In genomic region chr15:42810871-42811490, GRCm38 (mm10) we compare ENCODE assay signal across 20 mouse cellular contexts.
A peak's percentile ranks its signal among the peaks of the same experiment; 100 is the strongest.
DNase-seq lines count a peak whose midpoint lies in the region; ATAC-seq and TF ChIP-seq lines count a peak whose summit lies in the region.
"Had no signal": no experiment of that assay in that cellular context is flagged by ENCODE, and none has a peak within 500 bp of the region (broad histone marks: within the 10 kb centered on the region; RNA-seq: fewer than 3 reads in every experiment).

No protein-coding gene starts in this region.

- DNase-seq in lung, embryonic 14.5 days: peak; percentile 66
- DNase-seq in lung, adult 2 months: no peak
- DNase-seq in lung, postnatal 36 days: no peak
- DNase-seq: adrenal gland, adult 2 months; adrenal gland, postnatal 10 days; adrenal gland, postnatal 25 days; cerebellum, adult 11 months; cerebellum, adult 18-20 months; cerebellum, adult 8-10 months; cerebellum, adult 9-11 months; cerebellum, postnatal 14 days; cerebellum, postnatal 36 days; embryo, embryonic 11 days had no signal

- H3K36me3 ChIP-seq in lung, embryonic 14.5 days (ENCODE audit: insufficient read depth): no peaks in the 10 kb centered on the region
- no peaks in the 10 kb centered on the region for H3K36me3 ChIP-seq in lung, embryonic 16.5 days (ENCODE audit: control insufficient read depth, insufficient read depth, low read length)
- H3K36me3 ChIP-seq: embryonic facial prominence, embryonic 13.5 days; embryonic facial prominence, embryonic 15.5 days; forebrain, embryonic 10.5 days had no signal

- H3K9me3 ChIP-seq in lung, embryonic 14.5 days (ENCODE audit: low read depth, low read length): no peaks in the 10 kb centered on the region
- H3K9me3 ChIP-seq in lung, embryonic 16.5 days (ENCODE audit: control insufficient read depth, low read length): no peaks in the 10 kb centered on the region
- H3K9me3 ChIP-seq: embryonic facial prominence, embryonic 13.5 days; embryonic facial prominence, embryonic 15.5 days; forebrain, embryonic 10.5 days; forebrain, embryonic 13.5 days had no signal

- no peak for TF ChIP-seq POLR2A in lung, adult 2 months (IDR thresholded peaks at IDR 0.05; ENCODE audit: borderline replicate concordance, extremely low read depth, low read depth, low read length)

- H3K9ac ChIP-seq in lung, embryonic 14.5 days: no peak overlapping the region
- H3K9ac ChIP-seq in lung, embryonic 16.5 days (ENCODE audit: low read length): no peak overlapping the region
- H3K9ac ChIP-seq: embryonic facial prominence, embryonic 13.5 days; embryonic facial prominence, embryonic 15.5 days; forebrain, embryonic 13.5 days had no signal

- ATAC-seq in lung, embryonic 14.5 days (ENCODE audit: insufficient read depth): peak; percentile 52; the same call in 1 of the 2 replicates
- ATAC-seq in lung, embryonic 16.5 days (ENCODE audit: low read depth): peak; percentile 72
- ATAC-seq: forebrain, embryonic 13.5 days; forebrain, embryonic 16.5 days had no signal

- H3K4me2 ChIP-seq in lung, embryonic 14.5 days: no peak overlapping the region
- H3K4me2 ChIP-seq in lung, embryonic 16.5 days (ENCODE audit: low read depth, low read length): no peak overlapping the region
- H3K4me2 ChIP-seq: embryonic facial prominence, embryonic 13.5 days; embryonic facial prominence, embryonic 15.5 days; forebrain, embryonic 13.5 days had no signal

- no peak overlapping the region for H3K27ac ChIP-seq in lung, embryonic 14.5 days (ENCODE audit: low read depth)
- H3K27ac ChIP-seq in lung, embryonic 16.5 days (ENCODE audit: low read length): no peak overlapping the region
- H3K27ac ChIP-seq: embryonic facial prominence, embryonic 13.5 days; embryonic facial prominence, embryonic 15.5 days; forebrain, embryonic 10.5 days; forebrain, embryonic 13.5 days had no signal

- TF ChIP-seq CTCF in lung, embryonic 14.5 days (IDR thresholded peaks at IDR 0.05; ENCODE audit: low read depth): no peak
- TF ChIP-seq CTCF in lung, adult 2 months (IDR thresholded peaks at IDR 0.05; ENCODE audit: insufficient read depth, low read length): no peak

- 33% methylated on average over 1 of the region's 1 CpGs for WGBS in lung, embryonic 14.5 days
- 51% methylated on average over 1 of the region's 1 CpGs for WGBS in lung, adult 2 months
- 36% methylated on average over 1 of the region's 1 CpGs for WGBS in lung, embryonic 16.5 days

- no peaks in the 10 kb centered on the region for H3K4me1 ChIP-seq in lung, embryonic 14.5 days (ENCODE audit: insufficient read depth)
- H3K4me1 ChIP-seq in lung, adult 2 months (ENCODE audit: control insufficient read depth, insufficient read depth, low read length): no peaks in the 10 kb centered on the region
- H3K4me1 ChIP-seq in lung, embryonic 16.5 days (replicated peaks; ENCODE audit: control insufficient read depth, insufficient read depth, low read length): no peaks in the 10 kb centered on the region
- H3K4me1 ChIP-seq: embryonic facial prominence, embryonic 13.5 days; embryonic facial prominence, embryonic 15.5 days; forebrain, embryonic 10.5 days; forebrain, embryonic 13.5 days had no signal

- H3K4me3 ChIP-seq in lung, embryonic 14.5 days (ENCODE audit: low read depth, low read length): no peak overlapping the region
- H3K4me3 ChIP-seq in lung, adult 2 months (replicated peaks; ENCODE audit: extremely low read depth, low read depth, low read length): no peak overlapping the region
- H3K4me3 ChIP-seq in lung, embryonic 16.5 days (ENCODE audit: low read length): no peak overlapping the region
- H3K4me3 ChIP-seq: embryonic facial prominence, embryonic 13.5 days; embryonic facial prominence, embryonic 15.5 days; erythroblast, embryonic 14.5 days; forebrain, embryonic 10.5 days; forebrain, embryonic 13.5 days had no signal

- H3K27me3 ChIP-seq in lung, embryonic 14.5 days (ENCODE audit: insufficient read depth, low read length): no peaks in the 10 kb centered on the region
- no peaks in the 10 kb centered on the region for H3K27me3 ChIP-seq in lung, embryonic 16.5 days (ENCODE audit: control insufficient read depth, insufficient read depth, low read depth, low read length)
- H3K27me3 ChIP-seq: embryonic facial prominence, embryonic 13.5 days; embryonic facial prominence, embryonic 15.5 days; forebrain, embryonic 13.5 days had no signal
